Mouse (Mus musculus): ENCODE data around the gene Cryzl1. TPM values are rescaled to one million over a fixed set of nuclear protein-coding genes. Genes with fewer than 3 reads are reported as not detected.

The Cryzl1 gene
- polyA plus RNA-seq (2017; shearing (Covaris generic)), result 34.3 TPM

GRCm38 (mm10) chr16:91728123-91729065 is at the start of gene Cryzl1:
Cryzl1 (minus strand) TSS chr16:91728975.

GRCm38 (mm10) chr16:91729066-91729482 is 299 bp upstream of the Cryzl1 start, which contains the start of gene Itsn1:
Itsn1 (plus strand) TSS chr16:91729281.

GRCm38 (mm10) chr16:91688619-91689334 is 40.0 kb downstream of the Cryzl1 start, which contains the start of gene Donson:
Donson (minus strand) TSS chr16:91688770.

GRCm38 (mm10) chr16:91647461-91648219 is 81.1 kb downstream of the Cryzl1 start, which contains the start of gene Son:
Son (plus strand) TSS chr16:91647506.

GRCm38 (mm10) chr16:91646681-91647419 is 81.9 kb downstream of the Cryzl1 start, which contains the start of gene Gart:
Gart (minus strand) TSS chr16:91646952.

Other genes with a start within 250 kb of the Cryzl1 start
- gene Ifnar1, start 243.7 kb downstream of the Cryzl1 start, polyA plus RNA-seq (2017; shearing (Covaris generic)), result 248 TPM
- gene Ifngr2, start 181.9 kb downstream of the Cryzl1 start, polyA plus RNA-seq (2017; shearing (Covaris generic)), result 40.4 TPM
- 44.0 TPM for gene Tmem50b, start 131.2 kb downstream of the Cryzl1 start, polyA plus RNA-seq (2017; shearing (Covaris generic))
- gene Dnajc28, start 109.9 kb downstream of the Cryzl1 start, polyA plus RNA-seq (2017; shearing (Covaris generic)), result 0.51 TPM
- 51.4 TPM for gene Gart, start 82.0 kb downstream of the Cryzl1 start, polyA plus RNA-seq (2017; shearing (Covaris generic))
- 138 TPM for gene Son, start 81.5 kb downstream of the Cryzl1 start, polyA plus RNA-seq (2017; shearing (Covaris generic))
- gene Donson, start 40.2 kb downstream of the Cryzl1 start, polyA plus RNA-seq (2017; shearing (Covaris generic)), result 146 TPM
- gene Itsn1, start 306 bp upstream of the Cryzl1 start, polyA plus RNA-seq (2017; shearing (Covaris generic)), result 3.8 TPM